Mouse (Mus musculus): ENCODE data around the gene Pipox.

Pipox gene

GRCm38 (mm10) chr11:77893787-77894718, at the start of gene Pipox:
Gene Pipox, minus strand, starts transcription at chr11:77894096.
- DNase-seq, result peak; percentile 93

DNA sequence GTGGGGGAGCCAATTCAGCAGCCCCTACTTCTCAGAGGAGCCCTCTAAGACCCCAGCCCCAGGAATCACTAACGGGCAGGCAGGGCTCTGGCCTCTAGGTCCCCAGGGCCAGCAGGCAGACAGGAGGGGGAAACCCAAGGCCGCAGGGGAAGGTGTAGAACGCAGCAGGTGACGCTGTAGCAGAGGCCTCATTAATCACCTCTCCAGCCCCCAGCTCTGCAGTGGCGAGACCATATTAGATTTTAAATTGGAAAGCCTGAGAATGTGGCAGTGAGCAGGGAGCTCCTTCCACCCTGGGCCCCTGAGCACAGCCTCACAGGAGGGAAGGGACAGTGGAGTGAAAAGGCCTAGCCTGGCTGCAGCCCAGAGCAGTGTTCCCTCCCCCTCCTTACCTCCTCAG, 48.3 kb upstream of the Pipox start:
- DNase-seq, result no peak

DNA sequence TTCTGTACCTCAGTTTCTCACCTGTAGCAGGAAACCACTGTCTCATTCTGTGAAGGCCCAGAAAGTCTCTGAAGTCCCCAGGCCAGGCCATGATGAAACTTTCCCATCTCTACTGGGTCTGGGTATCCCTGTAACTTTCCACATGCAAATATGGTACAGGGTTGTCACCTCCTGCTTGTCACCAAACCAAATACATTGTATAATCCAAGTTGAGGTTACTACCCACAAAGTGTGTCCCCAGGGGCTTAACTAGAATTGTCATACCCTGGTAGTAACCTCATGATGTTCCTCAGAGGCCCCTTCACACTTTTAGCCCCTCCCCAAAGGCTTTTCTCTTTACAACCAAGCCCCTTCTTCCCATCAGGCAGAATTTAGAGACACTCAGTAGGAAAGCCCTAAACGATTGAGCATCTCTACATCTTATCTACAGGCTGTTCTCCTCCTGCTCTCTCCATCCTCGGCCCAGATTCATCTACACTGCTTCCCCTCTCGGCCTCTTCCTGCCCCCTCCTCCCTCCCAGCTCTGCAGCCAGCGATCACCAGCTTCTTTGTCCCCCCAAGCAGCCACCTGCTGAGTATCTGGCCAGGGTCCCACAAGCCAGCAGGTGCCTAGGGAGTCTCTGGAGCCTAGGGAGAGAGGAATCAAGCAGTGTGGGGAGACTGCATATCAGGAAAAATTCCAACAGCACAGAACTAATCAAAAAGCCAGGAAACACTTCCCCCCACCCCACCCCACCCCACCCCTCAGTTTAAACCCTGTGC, 43.9 kb upstream of the Pipox start:
- DNase-seq, result no peak

GRCm38 (mm10) chr11:77936846-77937245, 43.0 kb upstream of the Pipox start:
- no peak for DNase-seq

GRCm38 (mm10) chr11:77934568-77935311, 40.8 kb upstream of the Pipox start:
- no peak for DNase-seq

DNA sequence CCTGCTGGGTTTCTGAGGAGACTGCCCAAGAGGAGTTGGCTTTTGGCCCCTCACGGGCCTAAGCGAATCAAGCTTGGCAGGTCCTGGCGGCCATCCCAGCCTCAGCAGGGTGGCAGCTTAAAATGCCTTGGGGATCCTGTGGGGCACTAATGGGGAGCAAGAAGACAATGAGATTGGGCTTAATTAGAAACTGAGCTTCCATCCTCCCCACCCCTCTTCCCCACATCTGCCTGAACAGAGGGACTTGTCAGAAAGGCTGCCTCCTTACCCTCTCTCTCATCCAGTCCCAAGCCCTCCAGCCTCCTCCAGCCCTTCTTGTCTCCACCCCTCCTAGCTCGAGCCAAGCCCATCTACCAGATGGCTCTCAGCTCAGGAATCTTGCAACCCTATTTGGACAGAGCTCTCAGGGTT, 40.2 kb upstream of the Pipox start:
- no peak for DNase-seq

- DNase-seq, result no peak
Observed at GRCm38 (mm10) chr11:77932576-77932975, 38.7 kb upstream of the Pipox start.

GRCm38 (mm10) chr11:77931541-77932433, 37.9 kb upstream of the Pipox start:
- DNase-seq, result no peak

GRCm38 (mm10) chr11:77930751-77931540, 37.0 kb upstream of the Pipox start, which contains the start of gene Sez6:
Gene Sez6, plus strand, starts transcription at chr11:77930800.
- peak; percentile 70 for DNase-seq

- DNase-seq, result no peak
Observed at GRCm38 (mm10) chr11:77927837-77928236, 33.9 kb upstream of the Pipox start.

DNA sequence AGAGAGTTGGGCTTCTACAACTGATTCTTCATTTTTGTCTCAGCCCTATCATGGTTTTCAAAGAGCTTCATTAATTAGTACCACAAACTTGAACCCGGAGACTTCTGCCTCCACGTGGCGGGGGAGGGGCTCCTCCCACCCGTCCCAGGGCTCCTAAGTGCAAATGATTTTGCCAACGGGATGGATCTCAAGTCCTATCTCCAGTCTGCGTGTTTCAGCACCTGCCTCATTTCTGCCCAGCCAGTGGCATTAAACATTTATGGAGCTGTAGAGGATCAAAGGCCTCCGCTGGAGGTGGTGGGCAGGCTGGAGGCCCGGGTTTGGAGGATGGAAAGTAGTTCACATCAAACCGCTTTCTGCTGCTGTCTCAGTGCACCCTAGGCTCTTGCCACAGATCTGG, 32.8 kb upstream of the Pipox start:
- DNase-seq, result no peak

DNA sequence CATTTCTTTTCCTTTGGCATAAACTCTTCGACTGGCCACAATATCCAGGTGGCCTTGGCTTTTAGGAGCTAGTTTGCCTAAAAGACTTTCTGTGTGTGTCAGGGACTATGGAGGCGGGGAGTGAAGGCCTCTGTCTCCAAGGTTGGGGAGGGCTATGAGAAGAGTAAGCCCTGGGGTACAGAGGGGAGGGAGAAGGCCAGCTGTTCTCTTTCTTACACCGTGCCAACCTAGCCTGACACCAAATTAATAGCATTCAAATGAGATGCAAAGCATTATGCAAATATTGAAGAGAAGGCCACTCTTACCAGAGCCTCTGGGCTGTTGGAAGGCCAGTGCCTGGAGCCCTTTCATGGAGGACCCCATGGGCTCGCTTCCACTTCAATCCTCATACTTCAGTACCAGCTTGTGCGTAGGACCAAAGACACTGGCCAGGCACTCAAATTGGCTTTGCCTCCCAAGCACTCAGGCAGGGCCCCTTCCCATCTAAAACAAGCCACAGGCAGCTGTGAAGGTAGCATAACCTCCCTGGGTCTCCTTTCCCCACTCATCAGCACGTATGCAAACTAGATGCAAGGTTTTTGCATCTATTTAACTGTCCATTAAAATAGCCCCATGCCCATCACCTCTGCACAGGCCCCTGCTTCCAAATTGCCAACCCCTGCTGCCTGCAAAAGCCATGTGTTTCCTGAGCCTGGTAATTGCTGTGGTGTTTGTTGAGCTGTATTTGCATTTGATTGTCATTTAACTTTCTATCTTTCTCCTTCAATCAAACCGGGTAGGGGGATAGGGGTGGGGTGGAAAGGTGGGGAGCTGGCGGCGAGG, 32.2 kb upstream of the Pipox start:
- no peak for DNase-seq

DNA sequence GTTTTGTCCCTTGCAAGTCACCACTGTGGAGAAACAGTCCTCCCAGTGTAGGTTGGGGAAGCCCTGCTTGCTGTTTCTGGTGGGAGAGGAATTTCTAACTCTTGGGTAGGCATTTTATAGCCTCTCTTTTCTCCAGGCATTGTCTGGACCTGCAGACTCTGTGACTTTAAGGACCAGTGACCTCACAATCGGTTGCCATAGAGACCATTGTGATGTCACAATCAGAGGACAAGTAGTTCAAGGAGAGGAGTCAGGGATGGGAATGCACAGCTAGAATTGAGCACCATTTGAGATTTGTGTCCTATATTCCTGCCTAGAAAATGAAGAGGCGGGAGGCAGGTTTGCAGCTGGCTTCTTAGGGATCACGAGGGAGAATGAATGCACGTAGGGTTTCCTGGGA, 29.4 kb upstream of the Pipox start:
- DNase-seq, result no peak

- no peak for DNase-seq
Observed at GRCm38 (mm10) chr11:77917166-77917565, 23.3 kb upstream of the Pipox start.

- DNase-seq, result no peak
Observed at GRCm38 (mm10) chr11:77916741-77917140, 22.8 kb upstream of the Pipox start.

DNA sequence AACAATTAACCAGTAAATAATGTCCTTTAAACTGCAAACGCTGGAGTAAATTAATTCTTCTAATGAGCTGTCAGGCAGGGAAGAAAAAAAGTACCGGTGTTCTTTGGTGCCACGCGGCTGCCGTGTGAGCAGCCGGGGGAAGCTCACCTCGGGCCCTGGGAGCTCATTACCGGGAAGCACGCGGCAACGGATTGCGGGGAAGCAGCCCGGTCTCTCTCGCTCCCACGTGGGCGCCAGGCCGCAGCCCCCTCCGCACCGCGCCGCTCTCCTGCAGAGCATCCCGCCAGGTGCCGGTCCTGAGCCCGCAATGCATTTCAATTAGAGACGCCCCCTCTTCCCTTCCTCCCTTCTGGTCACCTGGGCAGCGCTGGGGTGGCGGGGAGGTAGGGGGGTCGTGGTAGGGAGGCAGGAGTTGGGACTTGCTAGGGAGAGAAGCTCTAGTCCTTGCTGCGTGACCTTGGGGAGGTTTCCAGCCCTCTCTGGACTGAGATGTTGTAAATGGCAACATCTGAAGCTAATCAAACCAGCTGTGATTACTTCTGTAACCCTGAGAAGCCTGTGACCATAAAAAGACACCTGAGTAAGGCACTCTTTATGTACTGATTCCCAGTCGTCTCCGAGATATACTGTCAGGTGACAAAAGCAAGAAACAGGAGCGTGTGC, 20.8 kb upstream of the Pipox start:
- DNase-seq, result no peak

DNA sequence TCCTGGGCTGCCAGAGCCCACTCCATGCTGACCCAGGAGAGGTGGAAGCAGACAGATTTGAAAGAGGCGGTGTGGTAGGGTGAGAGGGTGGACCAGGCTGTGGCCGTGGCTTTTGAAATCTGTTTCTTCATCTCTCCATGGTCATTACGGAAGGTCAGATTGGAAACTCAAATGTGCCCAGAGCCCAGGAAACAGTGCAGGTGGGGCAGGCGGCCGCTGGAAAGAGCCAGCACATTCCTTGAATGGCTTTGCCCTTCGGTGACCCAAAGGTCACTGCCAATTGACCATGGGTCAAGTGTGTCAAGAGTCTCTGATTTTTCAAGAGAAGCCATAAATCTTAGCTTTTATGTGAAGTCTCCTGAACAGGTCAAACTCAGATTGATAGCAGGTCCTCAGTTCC, 19.6 kb upstream of the Pipox start:
- DNase-seq, result no peak

GRCm38 (mm10) chr11:77909776-77910175, 15.9 kb upstream of the Pipox start:
- no peak for DNase-seq

DNA sequence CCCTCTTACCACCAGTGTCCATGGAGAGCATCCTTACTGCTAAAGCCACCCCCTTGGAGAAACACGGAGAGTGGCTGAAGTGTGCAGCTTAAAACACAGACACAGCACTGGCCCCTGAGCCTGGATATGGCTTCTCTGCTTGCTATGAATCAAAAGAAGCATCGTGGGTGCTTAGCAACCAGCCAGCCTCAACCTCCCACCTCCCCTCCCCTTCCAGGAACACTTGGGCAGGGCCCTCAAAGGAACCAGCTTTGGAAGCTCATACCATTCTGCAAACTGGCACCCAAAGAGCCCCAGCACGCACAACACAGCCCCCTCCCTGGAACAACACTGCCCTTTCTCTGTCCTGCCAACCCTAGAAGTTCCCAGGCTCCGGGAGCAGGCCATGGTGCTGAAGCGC, 15.5 kb upstream of the Pipox start:
- no peak for DNase-seq

- peak; percentile 26 for DNase-seq
Observed at GRCm38 (mm10) chr11:77908468-77908867, 14.6 kb upstream of the Pipox start.
